Mouse (Mus musculus): ENCODE data around the gene Apopt1.

GRCm38 (mm10) chr12:111667421-111667820, 45.6 kb upstream of the Apopt1 start:
- no peak for TF ChIP-seq CTCF (IDR thresholded peaks at IDR 0.05; ENCODE audit: low read depth)
- TF ChIP-seq EP300 (IDR thresholded peaks at IDR 0.05; ENCODE audit: low read depth), result no peak
